Mouse (Mus musculus): Measurements from ENCODE around the gene Gcnt7. TPM values are rescaled to one million over a fixed set of nuclear protein-coding genes. Genes with fewer than 3 reads are reported as not detected.

Gene Gcnt7
- polyA plus RNA-seq, 1 experiment from 2014 or later = 0.66 TPM

DNA sequence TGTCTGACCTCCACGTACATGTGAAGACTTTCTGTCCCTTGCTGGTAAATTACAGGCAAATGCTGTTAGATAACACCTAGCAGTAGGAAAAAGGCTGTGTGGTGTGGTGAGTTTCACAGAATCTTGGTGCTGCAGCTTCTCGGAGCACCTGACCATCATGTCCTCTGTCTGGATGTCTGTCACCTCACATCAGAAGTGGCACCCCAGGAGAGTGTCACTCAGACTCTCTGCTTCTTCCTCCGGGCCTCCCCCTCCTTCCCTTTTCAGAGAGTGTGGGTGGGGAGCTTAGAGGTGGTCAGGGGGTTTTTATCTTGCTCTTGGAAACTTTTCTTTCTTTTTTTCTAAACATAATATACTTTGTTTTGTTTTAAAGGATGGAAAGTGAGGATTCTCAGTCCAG is 53.4 kb downstream of the Gcnt7 start:
- Histone ChIP-seq H3K4me3 (ENCODE audit: low read depth, low read length) (no peak overlapping the region), H3K4me2 (ENCODE audit: low read depth) (no peak overlapping the region), H3K27me3 (ENCODE audit: control insufficient read depth, insufficient read depth, low read length) (no peaks in the 10 kb centered on the region), H3K9ac (ENCODE audit: low read length) (no peak overlapping the region), H3K36me3 (ENCODE audit: control insufficient read depth, insufficient read depth, low read length) (no peaks in the 10 kb centered on the region), H3K27ac (ENCODE audit: low read depth, low read length) (no peak overlapping the region), H3K9me3 (ENCODE audit: control insufficient read depth, low read length) (no peaks in the 10 kb centered on the region), H3K4me1 (ENCODE audit: control insufficient read depth, insufficient read depth, low read length) (no peaks in the 10 kb centered on the region)
- ATAC-seq (ENCODE audit: insufficient read depth, low FRiP score, low TSS enrichment) = no peak
- 77% methylated on average over 3 of the region's 3 CpGs for WGBS
- no peak for DNase-seq (ENCODE audit: low spot score)

GRCm38 (mm10) chr2:172404239-172404638 is 54.2 kb downstream of the Gcnt7 start:
- Histone ChIP-seq H3K9ac (ENCODE audit: low read length) (no peak overlapping the region), H3K4me2 (ENCODE audit: low read depth) (no peak overlapping the region), H3K4me3 (ENCODE audit: low read depth, low read length) (no peak overlapping the region), H3K9me3 (ENCODE audit: control insufficient read depth, low read length) (no peaks in the 10 kb centered on the region), H3K27me3 (ENCODE audit: control insufficient read depth, insufficient read depth, low read length) (no peaks in the 10 kb centered on the region), H3K36me3 (ENCODE audit: control insufficient read depth, insufficient read depth, low read length) (no peaks in the 10 kb centered on the region), H3K27ac (ENCODE audit: low read depth, low read length) (no peak overlapping the region), H3K4me1 (ENCODE audit: control insufficient read depth, insufficient read depth, low read length) (no peaks in the 10 kb centered on the region)
- ATAC-seq (ENCODE audit: insufficient read depth, low FRiP score, low TSS enrichment) = no peak
- DNase-seq (ENCODE audit: low spot score) = no peak
- whole genome bisulfite sequencing = 64% methylated on average over 7 of the region's 7 CpGs

DNA sequence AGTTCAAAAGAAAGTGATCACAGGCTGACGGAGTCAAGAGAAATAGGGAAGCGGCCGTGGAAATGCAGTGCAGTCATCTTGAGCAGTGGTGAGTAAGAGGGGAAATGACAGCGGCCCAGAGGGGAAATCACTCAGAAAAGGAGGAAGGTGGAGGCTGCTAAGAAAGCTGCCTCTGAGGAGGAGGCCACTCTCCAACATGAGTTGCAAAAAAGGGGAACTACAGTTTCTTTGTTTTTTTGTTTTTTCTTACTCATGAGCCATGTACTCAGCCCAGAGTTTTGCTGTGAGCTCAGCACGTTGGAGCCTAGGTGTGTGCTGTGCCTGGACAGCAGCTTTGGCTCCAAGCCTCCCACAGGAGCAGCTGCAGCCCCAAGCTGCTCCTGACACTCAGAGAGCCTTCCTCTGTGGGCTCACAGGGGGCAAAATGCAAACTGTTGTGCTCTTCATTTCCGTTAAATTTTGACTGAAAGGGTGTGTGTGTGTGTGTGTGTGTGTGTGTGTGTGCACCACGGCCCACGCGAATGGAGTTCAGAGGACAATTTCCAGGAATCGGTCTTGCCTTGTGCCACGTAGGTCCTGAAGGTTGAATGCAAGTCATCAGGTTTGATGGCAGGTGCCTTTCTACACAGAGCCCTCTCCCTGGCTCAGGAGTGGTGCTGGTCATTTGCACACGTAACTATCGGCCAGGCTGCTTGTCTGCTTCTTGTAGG is 57.1 kb downstream of the Gcnt7 start:
- DNase-seq (ENCODE audit: low spot score) (no peak), ATAC-seq (ENCODE audit: insufficient read depth, low FRiP score, low TSS enrichment) (no peak)
- 78% methylated on average over 13 of the region's 13 CpGs for WGBS
- Histone ChIP-seq H3K36me3 (ENCODE audit: control insufficient read depth, insufficient read depth, low read length) (no peaks in the 10 kb centered on the region), H3K27ac (ENCODE audit: low read depth, low read length) (no peak overlapping the region), H3K4me2 (ENCODE audit: low read depth) (no peak overlapping the region), H3K9ac (ENCODE audit: low read length) (no peak overlapping the region), H3K4me1 (ENCODE audit: control insufficient read depth, insufficient read depth, low read length) (no peaks in the 10 kb centered on the region), H3K27me3 (ENCODE audit: control insufficient read depth, insufficient read depth, low read length) (no peaks in the 10 kb centered on the region), H3K4me3 (ENCODE audit: low read depth, low read length) (no peak overlapping the region), H3K9me3 (ENCODE audit: control insufficient read depth, low read length) (no peaks in the 10 kb centered on the region)

Other genes with a start within 250 kb of the Gcnt7 start
- gene Mc3r, start 210.1 kb downstream of the Gcnt7 start, polyA plus RNA-seq (2014; fragmentation: Nextera tagmentation; extraction: Ambion mirVana) = not detected in 2 replicates
- gene Fam210b, start 113.0 kb downstream of the Gcnt7 start, polyA plus RNA-seq (2014; fragmentation: Nextera tagmentation; extraction: Ambion mirVana) = 36.7 and 42.2 TPM in 2 replicates
- 154 and 156 TPM in 2 replicates for gene Aurka, start 88.1 kb downstream of the Gcnt7 start, polyA plus RNA-seq (2014; fragmentation: Nextera tagmentation; extraction: Ambion mirVana)
- gene Cstf1, start 87.9 kb downstream of the Gcnt7 start, polyA plus RNA-seq (2014; fragmentation: Nextera tagmentation; extraction: Ambion mirVana) = 45.6 and 46.2 TPM in 2 replicates
- 0.14 and 0.36 TPM in 2 replicates for gene Cass4, start 64.8 kb downstream of the Gcnt7 start, polyA plus RNA-seq (2014; fragmentation: Nextera tagmentation; extraction: Ambion mirVana)
- gene Rtf2, start 18.0 kb downstream of the Gcnt7 start, polyA plus RNA-seq (2014; fragmentation: Nextera tagmentation; extraction: Ambion mirVana) = 100 and 105 TPM in 2 replicates
- gene Fam209, start 13.9 kb upstream of the Gcnt7 start, polyA plus RNA-seq (2014; fragmentation: Nextera tagmentation; extraction: Ambion mirVana) = not detected in 2 replicates
- 0.76 and 1.3 TPM in 2 replicates for gene Tfap2c, start 91.0 kb upstream of the Gcnt7 start, polyA plus RNA-seq (2014; fragmentation: Nextera tagmentation; extraction: Ambion mirVana)

Measured in neural tube, embryonic 11.5 days (tissue).